Mouse (Mus musculus) hindbrain, embryonic 16.5 days (tissue): ENCODE data around the gene Ccser1. TPM values are rescaled to one million over a fixed set of nuclear protein-coding genes. Genes with fewer than 3 reads are reported as not detected.
A peak's percentile ranks its signal among the peaks of the same experiment; 100 is the strongest.

Experiments
- ATAC-seq: fragments of 200-750 bp; cut with Nextera tagmentation; 2 replicates; pipeline ENCODE4 v1.8.0; 2017; ENCODE audit warnings: moderate TSS enrichment, moderate library complexity
- H3K27ac ChIP-seq: fragments of 300-500 bp; sonication (generic); 2 replicates; pipeline ENCODE4 v1.5.1; 2014; ENCODE audit warnings: low read depth, mild to moderate bottlenecking, control low read depth, low read length, moderate library complexity
- H3K27me3 ChIP-seq: fragments of 300-500 bp; sonication (generic); replicated peaks from 2 replicates; pipeline ENCODE4 v1.6.1; 2014; ENCODE audit warnings: low read length; ENCODE audit not compliant: control insufficient read depth, insufficient read depth
- H3K36me3 ChIP-seq: fragments of 300-500 bp; sonication (generic); 2 replicates; pipeline ENCODE4 v1.6.1; 2014; ENCODE audit warnings: mild to moderate bottlenecking, low read length, moderate library complexity, mixed read lengths; ENCODE audit not compliant: control insufficient read depth, insufficient read depth
- H3K4me1 ChIP-seq: fragments of 300-500 bp; sonication (generic); 2 replicates; pipeline ENCODE4 v1.6.1; 2014; ENCODE audit warnings: low read depth, low read length; ENCODE audit not compliant: control insufficient read depth, insufficient read depth
- H3K4me2 ChIP-seq: fragments of 300-500 bp; sonication (generic); 2 replicates; pipeline ENCODE4 v1.6.1; 2014; ENCODE audit warnings: mild to moderate bottlenecking, low read length, control low read depth, moderate library complexity
- H3K4me3 ChIP-seq: fragments of 300-500 bp; sonication (generic); 2 replicates; pipeline ENCODE4 v1.5.1; 2014; ENCODE audit warnings: mild to moderate bottlenecking, low read length, control low read depth, moderate library complexity
- H3K9ac ChIP-seq: fragments of 300-500 bp; sonication (generic); 2 replicates; pipeline ENCODE4 v1.6.1; 2014; ENCODE audit warnings: low read depth, mild to moderate bottlenecking, control low read depth, low read length, moderate library complexity
- H3K9me3 ChIP-seq: fragments of 300-500 bp; sonication (generic); 2 replicates; pipeline ENCODE4 v1.6.1; 2014; ENCODE audit warnings: mild to moderate bottlenecking, low read length, moderate library complexity; ENCODE audit not compliant: control insufficient read depth
- WGBS: fragments of 180-500 bp; shearing (Covaris S2); extraction: QIAGEN DNeasy Blood & Tissue Kit; methylation state at CpG from one replicate; pipeline ENCODE4 v1.1.7; 2014; 5-methylcytosine and 5-hydroxymethylcytosine counted together
- polyA plus RNA-seq: library from polyadenylated mRNA; unstranded; fragments of >200 nt; fragmentation: Nextera tagmentation; extraction: Ambion mirVana; gene quantifications from 2 replicates; pipeline ENCODE4 v1.2.1, GENCODE M21; 2015

Gene Ccser1
- polyA plus RNA-seq: 13.3 and 16.5 TPM in 2 replicates

GRCm38 (mm10) chr6:61179949-61180755, at the start of gene Ccser1:
Gene Ccser1, plus strand, starts transcription at chr6:61180324.
- H3K9ac ChIP-seq: peak within 1 kb of the TSS; percentile 91
- peaks cover 6% of the 10 kb centered on the region for H3K4me1 ChIP-seq
- H3K36me3 ChIP-seq: no peaks in the 10 kb centered on the region
- WGBS: under 1% methylated on average over 86 of the region's 105 CpGs
- no peaks in the 10 kb centered on the region for H3K27me3 ChIP-seq
- peak; percentile 91 for ATAC-seq
- peak within 1 kb of the TSS; percentile 92 for H3K27ac ChIP-seq
- H3K4me3 ChIP-seq: peak within 1 kb of the TSS; percentile 94
- peak within 1 kb of the TSS; percentile 76 for H3K4me2 ChIP-seq
- no peaks in the 10 kb centered on the region for H3K9me3 ChIP-seq

- H3K4me1 ChIP-seq: no peaks in the 10 kb centered on the region
- no peak overlapping the region for H3K9ac ChIP-seq
- no peak overlapping the region for H3K4me2 ChIP-seq
- ATAC-seq: no peak
- H3K27ac ChIP-seq: no peak overlapping the region
- H3K27me3 ChIP-seq: no peaks in the 10 kb centered on the region
- 88% methylated on average over 2 of the region's 2 CpGs for WGBS
- no peaks in the 10 kb centered on the region for H3K36me3 ChIP-seq
- H3K9me3 ChIP-seq: no peaks in the 10 kb centered on the region
- no peak overlapping the region for H3K4me3 ChIP-seq
Measured at GRCm38 (mm10) chr6:61136436-61136835, 43.7 kb upstream of the Ccser1 start.

- H3K36me3 ChIP-seq: no peaks in the 10 kb centered on the region
- H3K4me1 ChIP-seq: no peaks in the 10 kb centered on the region
- WGBS: 81% methylated on average over 1 of the region's 1 CpGs
- no peak overlapping the region for H3K9ac ChIP-seq
- no peak overlapping the region for H3K4me2 ChIP-seq
- no peak for ATAC-seq
- H3K4me3 ChIP-seq: no peak overlapping the region
- H3K27ac ChIP-seq: no peak overlapping the region
- no peaks in the 10 kb centered on the region for H3K27me3 ChIP-seq
- no peaks in the 10 kb centered on the region for H3K9me3 ChIP-seq
Measured at GRCm38 (mm10) chr6:61143031-61143430, 37.1 kb upstream of the Ccser1 start.

DNA sequence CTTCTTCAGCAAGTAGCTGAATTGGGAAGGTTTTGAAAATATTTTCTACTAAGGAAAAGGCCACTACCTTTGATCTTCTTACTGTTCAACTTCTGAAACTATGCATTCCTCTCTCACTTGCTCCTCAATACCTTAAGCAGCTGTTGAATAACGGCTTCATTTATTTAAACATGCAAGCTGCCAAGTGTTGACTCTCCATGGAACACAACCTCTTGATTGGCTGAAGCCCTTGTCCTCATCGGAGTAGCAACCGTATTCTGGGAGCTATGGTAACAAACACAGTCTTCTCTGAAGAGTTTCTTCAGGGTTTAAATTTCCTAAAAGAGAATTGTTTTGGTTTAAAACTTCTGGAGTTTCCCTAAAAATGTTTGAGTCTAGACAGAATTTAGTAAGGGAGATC, 27.2 kb upstream of the Ccser1 start:
- no peaks in the 10 kb centered on the region for H3K36me3 ChIP-seq
- no peak overlapping the region for H3K4me2 ChIP-seq
- no peak overlapping the region for H3K9ac ChIP-seq
- ATAC-seq: no peak
- H3K27me3 ChIP-seq: no peaks in the 10 kb centered on the region
- no peak overlapping the region for H3K27ac ChIP-seq
- no peaks in the 10 kb centered on the region for H3K4me1 ChIP-seq
- no peak overlapping the region for H3K4me3 ChIP-seq
- WGBS: 72% methylated on average over 3 of the region's 3 CpGs
- H3K9me3 ChIP-seq: no peaks in the 10 kb centered on the region

DNA sequence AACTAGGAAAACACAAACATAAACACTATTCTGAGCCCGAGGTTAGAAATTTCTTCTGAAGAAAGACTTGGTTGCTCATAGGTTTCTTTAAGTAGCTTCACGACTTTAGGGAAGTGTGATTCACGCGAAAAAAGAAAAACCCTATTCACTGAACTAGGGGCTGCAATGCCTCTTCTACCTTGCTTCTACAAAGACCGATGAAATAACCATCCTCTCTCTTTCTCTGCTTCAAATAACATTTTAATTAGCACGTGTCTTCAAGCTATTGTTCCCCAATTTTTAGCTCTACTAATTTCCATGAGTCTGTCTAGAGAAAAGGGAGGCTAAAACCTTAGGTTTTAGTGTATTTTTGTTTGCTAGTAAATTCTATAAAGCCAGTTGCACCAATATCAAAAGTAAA, 25.5 kb upstream of the Ccser1 start:
- Histone ChIP-seq H3K27me3 (no peaks in the 10 kb centered on the region), H3K4me2 (no peak overlapping the region), H3K9me3 (no peaks in the 10 kb centered on the region), H3K4me3 (no peak overlapping the region), H3K27ac (no peak overlapping the region), H3K36me3 (no peaks in the 10 kb centered on the region), H3K9ac (no peak overlapping the region), H3K4me1 (no peaks in the 10 kb centered on the region)
- 48% methylated on average over 6 of the region's 6 CpGs for WGBS
- no peak for ATAC-seq

- ATAC-seq: no peak
- WGBS: 41% methylated on average over 8 of the region's 8 CpGs
- Histone ChIP-seq H3K4me1 (no peaks in the 10 kb centered on the region), H3K9me3 (no peaks in the 10 kb centered on the region), H3K36me3 (no peaks in the 10 kb centered on the region), H3K27ac (no peak overlapping the region), H3K9ac (no peak overlapping the region), H3K4me3 (no peak overlapping the region), H3K4me2 (no peak overlapping the region), H3K27me3 (no peaks in the 10 kb centered on the region)
Measured at GRCm38 (mm10) chr6:61155059-61155629, 25.0 kb upstream of the Ccser1 start.

DNA sequence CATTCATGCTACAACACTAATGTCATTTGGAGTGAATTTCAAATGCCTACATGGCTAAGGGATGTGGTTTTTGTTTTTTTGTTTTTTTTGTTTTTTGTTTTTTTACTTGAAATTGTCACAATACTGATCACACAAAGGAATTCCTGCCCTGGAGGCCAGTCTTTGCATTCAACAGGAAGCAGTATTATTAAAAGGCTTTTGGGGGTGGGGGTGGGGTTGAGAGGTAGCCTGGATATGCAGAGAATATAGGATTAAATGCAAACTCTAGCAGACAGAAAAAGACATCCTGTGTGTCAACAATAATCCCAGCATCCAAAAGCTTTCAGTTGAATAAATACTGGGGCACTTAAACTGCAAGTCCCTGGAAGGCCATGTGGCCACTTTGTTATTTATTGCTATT, 24.4 kb upstream of the Ccser1 start:
- no peak for ATAC-seq
- no peak overlapping the region for H3K4me2 ChIP-seq
- H3K27ac ChIP-seq: no peak overlapping the region
- no peaks in the 10 kb centered on the region for H3K36me3 ChIP-seq
- no peaks in the 10 kb centered on the region for H3K27me3 ChIP-seq
- no peaks in the 10 kb centered on the region for H3K4me1 ChIP-seq
- no peaks in the 10 kb centered on the region for H3K9me3 ChIP-seq
- no peak overlapping the region for H3K4me3 ChIP-seq
- H3K9ac ChIP-seq: no peak overlapping the region

DNA sequence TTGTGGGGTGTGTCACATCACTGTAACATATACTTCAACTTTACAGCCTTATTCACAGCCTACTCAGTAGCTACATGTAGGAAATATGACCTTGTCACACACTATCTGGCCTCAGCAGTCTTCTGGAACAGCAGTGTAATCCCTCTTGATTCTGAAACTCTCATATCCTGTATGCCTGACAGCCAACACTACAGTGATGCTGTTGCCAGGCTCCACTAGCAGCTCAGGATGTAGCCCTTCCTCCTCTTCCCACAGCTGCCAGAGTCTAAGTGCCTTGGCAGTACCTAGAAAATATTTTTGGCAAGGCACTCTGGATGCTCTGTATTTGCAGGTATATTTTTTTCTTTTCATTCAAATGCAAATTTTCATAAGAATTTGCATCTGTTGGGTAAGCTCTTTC, 18.0 kb upstream of the Ccser1 start:
- Histone ChIP-seq H3K9ac (no peak overlapping the region), H3K4me3 (no peak overlapping the region), H3K4me2 (no peak overlapping the region), H3K36me3 (no peaks in the 10 kb centered on the region), H3K4me1 (no peaks in the 10 kb centered on the region), H3K9me3 (no peaks in the 10 kb centered on the region), H3K27ac (no peak overlapping the region), H3K27me3 (no peaks in the 10 kb centered on the region)
- peak; percentile 67 for ATAC-seq

DNA sequence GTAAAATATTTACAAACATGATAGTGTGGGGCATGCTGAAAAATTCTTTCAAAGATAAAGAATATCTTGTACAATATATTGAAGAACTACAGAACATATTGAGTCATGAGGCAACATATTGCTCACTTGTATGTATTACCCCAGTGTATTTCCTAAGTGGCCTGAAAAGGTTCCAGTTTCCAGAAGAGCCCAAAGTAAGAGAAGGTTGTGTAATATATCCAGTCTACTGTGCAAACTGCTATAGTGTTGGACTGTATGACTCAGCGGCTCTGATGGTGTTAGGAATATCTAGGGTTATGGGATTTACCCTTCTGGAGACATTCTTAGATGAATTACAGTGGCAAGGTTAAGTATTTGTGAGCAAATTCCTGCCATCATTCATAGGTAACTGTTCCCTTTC, 13.2 kb upstream of the Ccser1 start:
- WGBS: 100% methylated on average over 1 of the region's 1 CpGs
- H3K9ac ChIP-seq: no peak overlapping the region
- no peak overlapping the region for H3K27ac ChIP-seq
- no peaks in the 10 kb centered on the region for H3K36me3 ChIP-seq
- no peak for ATAC-seq
- no peak overlapping the region for H3K4me2 ChIP-seq
- H3K4me3 ChIP-seq: no peak overlapping the region
- H3K4me1 ChIP-seq: no peaks in the 10 kb centered on the region
- H3K27me3 ChIP-seq: no peaks in the 10 kb centered on the region
- H3K9me3 ChIP-seq: no peaks in the 10 kb centered on the region
